Mouse (Mus musculus): ENCODE data around the gene Celf1. TPM values are rescaled to one million over a fixed set of nuclear protein-coding genes. Genes with fewer than 3 reads are reported as not detected.

Celf1 gene
- total and polyA plus RNA-seq, 2 experiments from 2014 or later = 72.6 to 113 TPM

DNA sequence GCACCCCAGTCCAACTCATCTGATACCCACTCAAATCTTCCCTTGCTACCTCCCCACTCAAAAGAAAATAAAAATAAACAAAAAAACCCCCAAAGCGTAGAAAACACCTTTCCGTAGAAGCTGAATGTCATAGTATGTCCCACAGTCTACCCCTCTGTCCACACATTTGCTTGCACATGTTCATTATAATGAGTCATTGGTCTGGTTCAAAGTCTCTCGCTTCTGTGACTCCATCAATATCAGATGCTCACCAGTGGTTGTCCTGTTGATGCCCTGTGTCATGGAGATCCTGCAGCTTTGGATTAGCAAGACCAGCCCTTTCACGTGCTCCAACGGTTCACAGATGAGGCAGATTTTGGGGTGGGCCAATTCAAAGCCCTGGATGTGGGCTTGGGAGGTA lies 10.0 kb downstream of the Celf1 start:
- Histone ChIP-seq H3K9ac (replicated peaks; ENCODE audit: low read depth, low read length) (no peak overlapping the region), H3K36me3 (replicated peaks; ENCODE audit: control insufficient read depth, insufficient read depth, low read length) (no peaks in the 10 kb centered on the region), H3K4me2 (ENCODE audit: low read depth, low read length) (no peak overlapping the region), H3K4me1 (ENCODE audit: control insufficient read depth, insufficient read depth) (peaks cover 22% of the 10 kb centered on the region), H3K9me3 (replicated peaks; ENCODE audit: control insufficient read depth, low read length) (no peaks in the 10 kb centered on the region), H3K4me3 (ENCODE audit: low read depth, low read length) (no peak overlapping the region), H3K27ac (ENCODE audit: low read depth) (no peak overlapping the region), H3K27me3 (ENCODE audit: control insufficient read depth, insufficient read depth, low read length) (no peaks in the 10 kb centered on the region)
- ATAC-seq (ENCODE audit: insufficient read depth, low read depth) (no peak), DNase-seq (ENCODE audit: low spot score) (no peak)
- no peak for TF ChIP-seq CTCF (IDR thresholded peaks at IDR 0.05; ENCODE audit: low read depth)
- TF ChIP-seq EP300 (IDR thresholded peaks at IDR 0.05; ENCODE audit: low read depth) = no peak
- 85% methylated on average over 5 of the region's 5 CpGs for WGBS

DNA sequence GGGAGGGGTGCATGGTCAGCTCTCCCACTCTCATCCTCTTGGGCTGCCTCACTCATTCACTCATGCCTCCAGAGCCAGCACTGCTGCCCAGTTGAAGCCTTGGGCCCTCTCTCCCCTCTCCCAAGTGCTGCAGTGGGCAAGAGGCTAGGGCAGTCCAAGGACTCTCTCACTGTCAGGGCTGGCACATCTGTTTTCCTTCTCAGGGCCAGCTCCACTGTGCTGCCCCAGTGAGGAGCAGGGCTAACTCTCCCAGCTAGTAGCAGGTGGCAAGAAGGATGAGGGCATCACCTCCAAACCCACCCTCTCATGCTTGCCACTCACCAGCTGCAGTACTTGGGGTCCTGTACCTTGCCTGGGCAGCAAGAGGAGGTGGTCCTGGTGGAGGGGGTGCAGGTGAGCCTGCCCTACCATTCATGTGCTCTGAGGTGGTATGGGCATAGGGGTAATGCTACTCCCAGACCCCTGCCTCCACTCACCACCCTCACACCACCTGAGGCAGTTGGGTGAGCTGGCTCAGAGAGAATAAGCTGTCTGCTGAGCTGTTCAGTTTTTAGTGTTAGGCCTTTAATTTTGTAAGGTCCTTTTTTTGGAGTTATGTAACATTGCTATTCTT lies 10.5 kb downstream of the Celf1 start:
- ATAC-seq (ENCODE audit: insufficient read depth, low read depth) (peak; percentile 24; the same call in 1 of the 2 replicates), DNase-seq (ENCODE audit: low spot score) (no peak)
- peaks cover 26% of the 10 kb centered on the region for H3K4me1 ChIP-seq (ENCODE audit: control insufficient read depth, insufficient read depth)
- H3K36me3 ChIP-seq (replicated peaks; ENCODE audit: control insufficient read depth, insufficient read depth, low read length) = no peaks in the 10 kb centered on the region
- H3K27me3 ChIP-seq (ENCODE audit: control insufficient read depth, insufficient read depth, low read length) = no peaks in the 10 kb centered on the region
- TF ChIP-seq EP300 (IDR thresholded peaks at IDR 0.05; ENCODE audit: low read depth) = no peak
- no peak for TF ChIP-seq CTCF (IDR thresholded peaks at IDR 0.05; ENCODE audit: low read depth)
- no peak overlapping the region for H3K4me3 ChIP-seq (ENCODE audit: low read depth, low read length)
- H3K4me2 ChIP-seq (ENCODE audit: low read depth, low read length) = no peak overlapping the region
- H3K9me3 ChIP-seq (replicated peaks; ENCODE audit: control insufficient read depth, low read length) = no peaks in the 10 kb centered on the region
- H3K9ac ChIP-seq (replicated peaks; ENCODE audit: low read depth, low read length) = no peak overlapping the region
- no peak overlapping the region for H3K27ac ChIP-seq (ENCODE audit: low read depth)

DNA sequence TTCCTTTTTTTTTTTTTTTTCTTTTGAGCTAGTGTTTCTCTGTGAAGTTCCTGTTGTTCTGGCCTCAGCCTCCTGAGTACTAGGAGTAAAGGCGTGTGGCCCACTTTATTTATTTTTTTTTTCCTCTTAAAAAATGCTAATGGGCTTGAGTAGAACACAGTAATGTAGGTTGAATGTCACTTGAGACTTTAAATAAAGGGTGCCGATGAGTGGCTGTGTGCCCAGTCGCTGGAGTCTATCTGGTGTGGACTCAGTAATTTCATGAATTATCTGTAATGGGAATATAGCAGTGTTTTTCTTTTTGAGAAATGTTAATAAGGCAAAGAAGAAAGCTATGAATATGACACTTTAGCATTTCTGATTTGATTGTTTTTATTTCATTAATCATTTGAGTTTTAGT lies 13.3 kb downstream of the Celf1 start:
- no peak for DNase-seq (ENCODE audit: low spot score)
- Histone ChIP-seq H3K36me3 (replicated peaks; ENCODE audit: control insufficient read depth, insufficient read depth, low read length) (no peaks in the 10 kb centered on the region), H3K4me1 (ENCODE audit: control insufficient read depth, insufficient read depth) (0 out of 2 replicates have a peak, but pooled peaks cover 18% of the 10 kb centered on the region), H3K9ac (replicated peaks; ENCODE audit: low read depth, low read length) (no peak overlapping the region), H3K9me3 (replicated peaks; ENCODE audit: control insufficient read depth, low read length) (no peaks in the 10 kb centered on the region), H3K27me3 (ENCODE audit: control insufficient read depth, insufficient read depth, low read length) (no peaks in the 10 kb centered on the region), H3K27ac (ENCODE audit: low read depth) (no peak overlapping the region), H3K4me3 (ENCODE audit: low read depth, low read length) (no peak overlapping the region), H3K4me2 (ENCODE audit: low read depth, low read length) (no peak overlapping the region)
- WGBS = 29% methylated on average over 3 of the region's 3 CpGs
- ATAC-seq (ENCODE audit: insufficient read depth, low read depth) = no peak
- TF ChIP-seq CTCF (IDR thresholded peaks at IDR 0.05; ENCODE audit: low read depth) (no peak), EP300 (IDR thresholded peaks at IDR 0.05; ENCODE audit: low read depth) (no peak)

DNA sequence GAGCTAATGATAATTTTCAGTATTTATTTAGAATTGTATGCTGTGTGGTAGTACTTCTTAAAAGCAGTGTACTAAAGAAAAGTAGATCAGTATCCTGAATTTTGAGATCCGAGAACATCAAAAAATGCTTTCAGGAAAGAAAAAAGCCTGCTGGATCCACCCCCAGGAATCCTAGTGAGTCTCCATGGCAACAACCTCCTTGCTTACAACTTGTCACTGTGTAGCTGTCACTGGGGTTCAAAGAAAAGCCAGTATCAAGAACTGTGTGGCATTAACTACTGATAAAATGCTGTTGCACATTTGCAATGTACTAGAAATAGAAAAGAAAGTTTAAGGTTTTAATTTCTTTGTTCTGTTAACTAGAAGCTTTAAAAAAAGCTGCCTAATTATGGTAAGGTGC lies 15.9 kb downstream of the Celf1 start:
- Histone ChIP-seq H3K4me3 (ENCODE audit: low read depth, low read length) (no peak overlapping the region), H3K9me3 (replicated peaks; ENCODE audit: control insufficient read depth, low read length) (no peaks in the 10 kb centered on the region), H3K27ac (ENCODE audit: low read depth) (0 out of 2 replicates have a peak overlapping the region, but pooled peaks have one; percentile 30), H3K27me3 (ENCODE audit: control insufficient read depth, insufficient read depth, low read length) (no peaks in the 10 kb centered on the region), H3K9ac (replicated peaks; ENCODE audit: low read depth, low read length) (no peak overlapping the region), H3K4me2 (ENCODE audit: low read depth, low read length) (no peak overlapping the region), H3K4me1 (ENCODE audit: control insufficient read depth, insufficient read depth) (0 out of 2 replicates have a peak, but pooled peaks cover 18% of the 10 kb centered on the region), H3K36me3 (replicated peaks; ENCODE audit: control insufficient read depth, insufficient read depth, low read length) (no peaks in the 10 kb centered on the region)
- TF ChIP-seq CTCF (IDR thresholded peaks at IDR 0.05; ENCODE audit: low read depth) (no peak), EP300 (IDR thresholded peaks at IDR 0.05; ENCODE audit: low read depth) (no peak)
- no peak for ATAC-seq (ENCODE audit: insufficient read depth, low read depth)
- WGBS = 27% methylated on average over 1 of the region's 1 CpGs
- no peak for DNase-seq (ENCODE audit: low spot score)

DNA sequence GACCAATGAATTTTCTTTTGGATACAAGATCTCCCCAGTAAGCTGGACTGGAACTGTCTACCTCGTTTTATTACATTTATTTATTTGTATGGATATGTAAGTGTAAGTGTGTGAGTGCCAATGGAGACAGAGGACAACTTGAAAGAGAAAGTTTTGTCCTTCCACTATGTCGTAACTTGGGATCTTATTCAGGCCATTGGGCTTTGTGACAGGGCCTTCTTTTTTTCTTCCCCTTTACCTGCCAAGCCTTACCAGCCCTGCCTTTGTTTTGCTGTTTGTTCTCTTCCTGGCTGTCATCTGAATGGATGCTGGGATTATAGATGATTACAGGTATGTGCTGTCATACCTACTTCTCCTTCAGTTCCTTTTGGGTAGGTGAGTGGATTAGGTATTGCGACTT lies 18.7 kb downstream of the Celf1 start:
- DNase-seq (ENCODE audit: low spot score) (no peak), ATAC-seq (ENCODE audit: insufficient read depth, low read depth) (no peak)
- H3K4me3 ChIP-seq (ENCODE audit: low read depth, low read length) = no peak overlapping the region
- no peaks in the 10 kb centered on the region for H3K9me3 ChIP-seq (replicated peaks; ENCODE audit: control insufficient read depth, low read length)
- H3K9ac ChIP-seq (replicated peaks; ENCODE audit: low read depth, low read length) = no peak overlapping the region
- H3K4me2 ChIP-seq (ENCODE audit: low read depth, low read length) = no peak overlapping the region
- H3K27ac ChIP-seq (ENCODE audit: low read depth) = no peak overlapping the region
- TF ChIP-seq EP300 (IDR thresholded peaks at IDR 0.05; ENCODE audit: low read depth) (no peak), CTCF (IDR thresholded peaks at IDR 0.05; ENCODE audit: low read depth) (no peak)
- 86% methylated on average over 3 of the region's 3 CpGs for WGBS
- H3K4me1 ChIP-seq (ENCODE audit: control insufficient read depth, insufficient read depth) = 0 out of 2 replicates have a peak, but pooled peaks cover 12% of the 10 kb centered on the region
- no peaks in the 10 kb centered on the region for H3K36me3 ChIP-seq (replicated peaks; ENCODE audit: control insufficient read depth, insufficient read depth, low read length)
- H3K27me3 ChIP-seq (ENCODE audit: control insufficient read depth, insufficient read depth, low read length) = no peaks in the 10 kb centered on the region

DNA sequence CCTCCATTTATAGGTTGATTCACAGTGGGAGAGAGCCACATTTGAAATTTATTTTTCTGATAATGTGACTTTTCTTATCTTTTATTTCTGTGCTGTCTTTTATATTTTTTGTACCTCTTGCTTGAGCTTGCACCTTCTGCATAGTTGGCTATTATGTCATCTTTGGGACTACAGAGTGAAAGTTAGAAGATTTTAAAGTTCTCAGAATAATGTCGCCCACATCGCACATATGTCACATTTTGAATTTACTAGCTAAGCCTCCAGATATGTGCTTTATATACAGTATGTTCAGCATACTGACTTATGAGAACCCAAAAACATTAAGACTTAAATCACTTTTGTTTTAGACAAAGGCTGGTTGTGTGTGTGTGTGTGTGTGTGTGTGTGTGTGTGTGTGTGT lies 19.8 kb downstream of the Celf1 start:
- Histone ChIP-seq H3K9me3 (replicated peaks; ENCODE audit: control insufficient read depth, low read length) (no peaks in the 10 kb centered on the region), H3K9ac (replicated peaks; ENCODE audit: low read depth, low read length) (no peak overlapping the region), H3K4me3 (ENCODE audit: low read depth, low read length) (no peak overlapping the region), H3K27me3 (ENCODE audit: control insufficient read depth, insufficient read depth, low read length) (no peaks in the 10 kb centered on the region), H3K36me3 (replicated peaks; ENCODE audit: control insufficient read depth, insufficient read depth, low read length) (no peaks in the 10 kb centered on the region), H3K4me2 (ENCODE audit: low read depth, low read length) (no peak overlapping the region), H3K27ac (ENCODE audit: low read depth) (no peak overlapping the region), H3K4me1 (ENCODE audit: control insufficient read depth, insufficient read depth) (0 out of 2 replicates have a peak, but pooled peaks cover 17% of the 10 kb centered on the region)
- no peak for TF ChIP-seq EP300 (IDR thresholded peaks at IDR 0.05; ENCODE audit: low read depth)
- TF ChIP-seq CTCF (IDR thresholded peaks at IDR 0.05; ENCODE audit: low read depth) = no peak
- ATAC-seq (ENCODE audit: insufficient read depth, low read depth) (no peak), DNase-seq (ENCODE audit: low spot score) (no peak)
- WGBS = 95% methylated on average over 2 of the region's 2 CpGs
